Comparison of ENCODE assay signal across 10 mouse cellular contexts in genomic region chr9:54547536-54547935, GRCm38 (mm10). TPM values are rescaled to one million over a fixed set of nuclear protein-coding genes. Genes with fewer than 3 reads are reported as not detected.
A peak's percentile ranks its signal among the peaks of the same experiment; 100 is the strongest.
DNase-seq lines count a peak whose midpoint lies in the region; ATAC-seq and TF ChIP-seq lines count a peak whose summit lies in the region.
"Had no signal": no experiment of that assay in that cellular context is flagged by ENCODE, and none has a peak within 500 bp of the region (broad histone marks: within the 10 kb centered on the region; RNA-seq: fewer than 3 reads in every experiment).

No protein-coding gene starts in this region.

- no peak overlapping the region for H3K4me3 ChIP-seq in liver, adult 2 months (ENCODE audit: insufficient read depth, low read depth, low read length)
- H3K4me3 ChIP-seq: neural tube, embryonic 12.5 days had no signal

- WGBS in liver, adult 2 months = 5% methylated on average over 5 of the region's 5 CpGs

- H3K4me1 ChIP-seq in liver, adult 2 months (ENCODE audit: control insufficient read depth, insufficient read depth, low read length) = no peaks in the 10 kb centered on the region; the same call in 1 of the 2 replicates
- H3K4me1 ChIP-seq: neural tube, embryonic 12.5 days had no signal

- peak; percentile 75 for ATAC-seq in common myeloid progenitor, adult 5-6 weeks (replicated peaks; ENCODE audit: low read depth, poor library complexity, severe bottlenecking)

- H3K27me3 ChIP-seq in liver, adult 2 months (ENCODE audit: control insufficient read depth, insufficient read depth, low read length) = no peaks in the 10 kb centered on the region
- H3K27me3 ChIP-seq: neural tube, embryonic 12.5 days had no signal

- H3K9ac ChIP-seq in liver, adult 2 months (ENCODE audit: low read depth, low read length) = no peak overlapping the region
- H3K9ac ChIP-seq: neural tube, embryonic 12.5 days had no signal

- peak; percentile 96 for TF ChIP-seq CTCF in liver, adult 2 months (IDR thresholded peaks at IDR 0.05; ENCODE audit: low read depth, low read length)

- no peaks in the 10 kb centered on the region for H3K36me3 ChIP-seq in liver, adult 2 months (ENCODE audit: control insufficient read depth, insufficient read depth, low read length)
- H3K36me3 ChIP-seq: neural tube, embryonic 12.5 days had no signal

- H3K79me2 ChIP-seq in liver, adult 2 months (ENCODE audit: control insufficient read depth, insufficient read depth, low read length) = no peaks in the 10 kb centered on the region

- no peak overlapping the region for H3K27ac ChIP-seq in liver, adult 2 months (replicated peaks; ENCODE audit: insufficient read depth, low read depth, low read length)
- H3K27ac ChIP-seq: neural tube, embryonic 12.5 days had no signal

- TF ChIP-seq POLR2A in liver, adult 2 months (IDR thresholded peaks at IDR 0.05; ENCODE audit: extremely low read depth, insufficient read depth, low read length) = no peak

- intact Hi-C loops in heart, postnatal 14 days (cut with DNase I) = loop anchor here (2.0 kb wide), 1 partner anchor 109 kb away; no protein-coding TSS in a partner anchor

- DNase-seq in adrenal gland, adult (ENCODE audit: inconsistent age in 2 of 2, low spot score in 1 of 2) = peak; percentile 58 to 84
- DNase-seq in adrenal gland, adult 8-10 months = no peak
- peak; percentile 59 for DNase-seq in urinary bladder, postnatal 14 days (ENCODE audit: low spot score)
- no peak for DNase-seq in urinary bladder, adult 2 months (ENCODE audit: low spot score)
- DNase-seq in heart, postnatal 14 days = peak; percentile 65 to 70
- DNase-seq in liver, adult 2 months (ENCODE audit: extremely low read depth, low read depth, low spot score) = peak; percentile 44
- DNase-seq in retina, adult 2 months (ENCODE audit: low read depth, low spot score) = peak; percentile 59

RNA-seq across cellular contexts. Expression of gene Sh2d7, which starts 8.8 kb away (rescaled TPM):
- not detected for total RNA-seq in adrenal gland, adult 8-10 months (2022)
- polyA plus RNA-seq in urinary bladder, adult 2 months (2012; rRNA removed) = not detected in 2 replicates
- total RNA-seq in common myeloid progenitor, adult 5-6 weeks (2017) = not detected in 2 replicates
- total RNA-seq in heart, postnatal 14 days (2021) = not detected
- not detected in 2 replicates for total RNA-seq in liver, adult 2 months (2014; rRNA removed)
- not detected in 2 replicates for polyA plus RNA-seq in liver, adult 2 months (2012; rRNA removed)
- polyA plus RNA-seq: heart, embryonic 16.5 days; neural tube, embryonic 12.5 days had no signal

RNA-seq across cellular contexts. Expression of gene Cib2, which starts 12.5 kb away (rescaled TPM):
- 10 to 100 TPM; 26.1 to 39.4 (median 33.3) TPM for total RNA-seq in adrenal gland, adult 8-10 months (2022)
- 8.1 and 9.5 TPM in 2 replicates for polyA plus RNA-seq in urinary bladder, adult 2 months (2012; rRNA removed)
- total RNA-seq in common myeloid progenitor, adult 5-6 weeks (2017) = not detected in 2 replicates
- total RNA-seq in heart, postnatal 14 days (2021) = 1 to 10 TPM in 1 of 2 experiments, under 1 TPM in 1; 0.71 to 3.4 TPM
- 3.7 and 4.7 TPM in 2 replicates for total RNA-seq in liver, adult 2 months (2014; rRNA removed)
- 4.1 and 5.8 TPM in 2 replicates for polyA plus RNA-seq in liver, adult 2 months (2012; rRNA removed)

RNA-seq across cellular contexts. Expression of gene Idh3a, which starts 38.6 kb away (rescaled TPM):
- total RNA-seq in adrenal gland, adult 8-10 months (2022) = 100 to 1,000 TPM; 109 to 216 (median 186) TPM
- polyA plus RNA-seq in urinary bladder, adult 2 months (2012; rRNA removed) = 61.3 and 66.5 TPM in 2 replicates
- 86.3 and 104 TPM in 2 replicates for total RNA-seq in common myeloid progenitor, adult 5-6 weeks (2017)
- total RNA-seq in heart, postnatal 14 days (2021) = 100 to 1,000 TPM; 581 to 585 TPM
- total RNA-seq in liver, adult 2 months (2014; rRNA removed) = 25.9 and 26.1 TPM in 2 replicates
- 16.3 and 19.0 TPM in 2 replicates for polyA plus RNA-seq in liver, adult 2 months (2012; rRNA removed)

RNA-seq across cellular contexts. Expression of gene Dmxl2, which starts 46.1 kb away (rescaled TPM):
- total RNA-seq in adrenal gland, adult 8-10 months (2022) = 10 to 100 TPM; 16.2 to 39.4 (median 24.3) TPM
- 6.5 and 8.1 TPM in 2 replicates for polyA plus RNA-seq in urinary bladder, adult 2 months (2012; rRNA removed)
- total RNA-seq in common myeloid progenitor, adult 5-6 weeks (2017) = 3.2 and 7.7 TPM in 2 replicates
- total RNA-seq in heart, postnatal 14 days (2021) = 10 to 100 TPM; 18.3 to 20.2 TPM
- total RNA-seq in liver, adult 2 months (2014; rRNA removed) = 12.3 and 20.7 TPM in 2 replicates
- polyA plus RNA-seq in liver, adult 2 months (2012; rRNA removed) = 2.9 and 3.6 TPM in 2 replicates

Comparison
In these comparisons a context has a peak if more than half of its experiments do, and no peak if none do; other contexts are left out.
1. DNase-seq: peak in adrenal gland, adult (2 of 2), urinary bladder, postnatal 14 days (single experiment), heart, postnatal 14 days (2 of 2), liver, adult 2 months (single experiment) and retina, adult 2 months (single experiment); none in adrenal gland, adult 8-10 months (single experiment) and urinary bladder, adult 2 months (single experiment).